Mouse (Mus musculus) myocyte (in vitro differentiated cells): ENCODE measurements around the gene Sat2.

Source experiments
- CEBPB ChIP-seq: IDR thresholded peaks from 2 replicates; pipeline ENCODE4 v1.6.1; 2011; ENCODE audit warnings: mild to moderate bottlenecking, moderate library complexity; ENCODE audit not compliant: poor library complexity, insufficient read depth, severe bottlenecking
- E2F4 ChIP-seq: IDR thresholded peaks from one replicate; pipeline ENCODE4 v1.6.1; 2011; ENCODE audit warnings: mild to moderate bottlenecking, control low read depth, moderate library complexity; ENCODE audit not compliant: insufficient read depth
- MAX ChIP-seq: IDR thresholded peaks from one replicate; pipeline ENCODE4 v1.6.1; 2011; ENCODE audit warnings: low read depth, mild to moderate bottlenecking, control low read depth
- MYOG ChIP-seq, 3 experiments: IDR thresholded peaks; one replicate each; pipeline ENCODE4 v1.6.1; 2011; ENCODE audit warnings: control low read depth in 2 of 3, low read depth in 2 of 3, mild to moderate bottlenecking in 2 of 3; ENCODE audit not compliant: insufficient read length in 2 of 3, control insufficient read depth in 1 of 3, insufficient read depth in 1 of 3
- POLR2A ChIP-seq: IDR thresholded peaks from one replicate; pipeline ENCODE4 v1.6.1; 2011; ENCODE audit warnings: low read depth, mild to moderate bottlenecking, control low read depth, moderate library complexity; ENCODE audit not compliant: insufficient read length
- POLR2AphosphoS2 ChIP-seq: IDR thresholded peaks from one replicate; pipeline ENCODE4 v1.6.1; 2011; ENCODE audit warnings: low read depth, control low read depth; ENCODE audit not compliant: insufficient read length
- REST ChIP-seq: IDR thresholded peaks from one replicate; pipeline ENCODE4 v1.6.1; 2011; ENCODE audit warnings: mild to moderate bottlenecking, control low read depth, moderate library complexity; ENCODE audit not compliant: insufficient read depth, insufficient read length
- SRF ChIP-seq: IDR thresholded peaks from one replicate; pipeline ENCODE4 v1.6.1; 2011; ENCODE audit warnings: low read depth; ENCODE audit not compliant: control insufficient read depth, insufficient read length
- TCF12 ChIP-seq: IDR thresholded peaks from one replicate; pipeline ENCODE4 v1.6.1; 2011; ENCODE audit warnings: mild to moderate bottlenecking, control low read depth; ENCODE audit not compliant: poor library complexity, insufficient read depth, severe bottlenecking
- USF1 ChIP-seq: IDR thresholded peaks from one replicate; pipeline ENCODE4 v1.6.1; 2011; ENCODE audit warnings: low read depth, mild to moderate bottlenecking, control low read depth, moderate library complexity

GRCm38 (mm10) chr11:69585718-69586325, 36.0 kb upstream of the Sat2 start:
- TF ChIP-seq POLR2A (no peak), TCF12 (no peak), POLR2AphosphoS2 (no peak), SRF (no peak), CEBPB (no peak), REST (no peak), MAX (no peak), MYOG (IDR thresholded peaks at IDR 0.05; ENCODE audit: control insufficient read depth in 1 of 3, insufficient read depth in 1 of 3, insufficient read length in 2 of 3, low read depth in 2 of 3) (no peak), USF1 (no peak), E2F4 (no peak)
